Mouse (Mus musculus) MEL (cell line): Measurements from ENCODE around the gene Ddx42. TPM values are rescaled to one million over a fixed set of nuclear protein-coding genes. Genes with fewer than 3 reads are reported as not detected.
A peak's percentile ranks its signal among the peaks of the same experiment; 100 is the strongest.

Experiments
- DNase-seq: peaks from one replicate; pipeline ENCODE4 v3.0.0; 2011; ENCODE audit warnings: low read depth, low spot score
- H3K27ac ChIP-seq: 2 replicates; pipeline ENCODE4 v1.5.1; 2012; ENCODE audit warnings: low read depth, mild to moderate bottlenecking, control low read depth, low read length, moderate library complexity; ENCODE audit not compliant: control insufficient read depth
- H3K27me3 ChIP-seq, 2 experiments: fragments of 150-350 bp in 1 of 2; sonication (generic) in 1 of 2; 2 replicates each; pipeline ENCODE4 v1.6.1; 2012; ENCODE audit warnings: low read length in 2 of 2, mild to moderate bottlenecking in 2 of 2, improper control_type of control experiment in 1 of 2, moderate library complexity in 1 of 2; ENCODE audit not compliant: insufficient read depth in 2 of 2, control insufficient read depth in 1 of 2
- H3K36me3 ChIP-seq, 2 experiments: 2 replicates each; pipeline ENCODE4 v1.6.1; 2012 to 2014; ENCODE audit warnings: low read length in 2 of 2, improper control_type of control experiment in 1 of 2, inconsistent platforms in 1 of 2, mild to moderate bottlenecking in 1 of 2; ENCODE audit not compliant: insufficient read depth in 2 of 2, control insufficient read depth in 1 of 2
- H3K4me1 ChIP-seq, 2 experiments: fragments of 150-350 bp in 1 of 2; sonication (generic) in 1 of 2; 2 replicates each; pipeline ENCODE4 v1.6.1; 2012; ENCODE audit warnings: low read length in 2 of 2, improper control_type of control experiment in 1 of 2, mild to moderate bottlenecking in 1 of 2; ENCODE audit not compliant: insufficient read depth in 2 of 2, control insufficient read depth in 1 of 2
- H3K4me3 ChIP-seq, 2 experiments: fragments of 150-350 bp in 1 of 2; sonication (generic) in 1 of 2; 2 replicates each; pipeline ENCODE4 v1.5.1; 2012; ENCODE audit warnings: low read depth in 2 of 2, low read length in 2 of 2, mild to moderate bottlenecking in 2 of 2, moderate library complexity in 2 of 2, control low read depth in 1 of 2, improper control_type of control experiment in 1 of 2; ENCODE audit not compliant: control insufficient read depth in 1 of 2, insufficient read depth in 1 of 2
- H3K79me2 ChIP-seq: 2 replicates; pipeline ENCODE4 v1.6.1; 2012; ENCODE audit warnings: mild to moderate bottlenecking, low read length, moderate library complexity; ENCODE audit not compliant: control insufficient read depth, poor library complexity, insufficient read depth
- H3K9ac ChIP-seq: 2 replicates; pipeline ENCODE4 v1.6.1; 2012; ENCODE audit warnings: low read depth, mild to moderate bottlenecking, control low read depth, low read length, moderate library complexity; ENCODE audit not compliant: control insufficient read depth, poor library complexity, severe bottlenecking
- H3K9me3 ChIP-seq: fragments of 150-350 bp; sonication (generic); replicated peaks from 2 replicates; pipeline ENCODE4 v1.6.1; 2012; ENCODE audit warnings: mild to moderate bottlenecking, low read length, improper control_type of control experiment, moderate library complexity; ENCODE audit not compliant: insufficient read depth
- CHD2 ChIP-seq: IDR thresholded peaks from 2 replicates; pipeline ENCODE4 v1.6.1; 2011; ENCODE audit warnings: low read length, improper control_type of control experiment
- E2F4 ChIP-seq: IDR thresholded peaks from 2 replicates; pipeline ENCODE4 v1.6.1; 2011; ENCODE audit warnings: low read depth, low read length, improper control_type of control experiment, borderline replicate concordance
- ELF1 ChIP-seq: IDR thresholded peaks from 2 replicates; pipeline ENCODE4 v1.6.1; 2014; ENCODE audit warnings: low read depth, mild to moderate bottlenecking, inconsistent platforms, low read length, improper control_type of control experiment, moderate library complexity
- GABPA ChIP-seq: IDR thresholded peaks from 2 replicates; pipeline ENCODE4 v1.6.1; 2012; ENCODE audit warnings: low read depth, mild to moderate bottlenecking, inconsistent platforms, low read length, improper control_type of control experiment, moderate library complexity
- HCFC1 ChIP-seq: IDR thresholded peaks from 2 replicates; pipeline ENCODE4 v1.6.1; 2012; ENCODE audit warnings: low read depth, mild to moderate bottlenecking, inconsistent platforms, low read length, improper control_type of control experiment, moderate library complexity
- MAX ChIP-seq: IDR thresholded peaks from 2 replicates; pipeline ENCODE4 v1.6.1; 2011; ENCODE audit warnings: low read length, improper control_type of control experiment
- POLR2A ChIP-seq, 2 experiments: IDR thresholded peaks; 2 replicates each; pipeline ENCODE4 v1.6.1; 2011 to 2012; ENCODE audit warnings: low read length in 2 of 2, mild to moderate bottlenecking in 2 of 2, control low read depth in 1 of 2, improper control_type of control experiment in 1 of 2, low read depth in 1 of 2, moderate library complexity in 1 of 2; ENCODE audit not compliant: control insufficient read depth in 1 of 2, insufficient read depth in 1 of 2, poor library complexity in 1 of 2
- RAD21 ChIP-seq: IDR thresholded peaks from 2 replicates; pipeline ENCODE4 v1.6.1; 2011; ENCODE audit warnings: mild to moderate bottlenecking, low read depth, low read length, improper control_type of control experiment
- RCOR1 ChIP-seq: IDR thresholded peaks from 2 replicates; pipeline ENCODE4 v1.6.1; 2012; ENCODE audit warnings: low read depth, mild to moderate bottlenecking, inconsistent platforms, low read length, improper control_type of control experiment
- SIN3A ChIP-seq: IDR thresholded peaks from 2 replicates; pipeline ENCODE4 v1.6.1; 2012; ENCODE audit warnings: low read length, improper control_type of control experiment, inconsistent platforms
- USF2 ChIP-seq, 2 experiments: IDR thresholded peaks; 2 replicates each; pipeline ENCODE4 v1.6.1; 2011 to 2012; ENCODE audit warnings: improper control_type of control experiment in 2 of 2, low read length in 2 of 2, borderline replicate concordance in 1 of 2, inconsistent platforms in 1 of 2, low read depth in 1 of 2, mild to moderate bottlenecking in 1 of 2; ENCODE audit not compliant: insufficient read depth in 1 of 2
- ZC3H11A ChIP-seq: IDR thresholded peaks from 2 replicates; pipeline ENCODE4 v1.6.1; 2012; ENCODE audit warnings: low read depth, mild to moderate bottlenecking, inconsistent platforms, low read length, improper control_type of control experiment
- polyA plus RNA-seq, 2 experiments: library from polyadenylated mRNA; stranded (reverse) in 1 of 2; unstranded in 1 of 2; fragments of >175 nt in 1 of 2; fragments of >200 nt in 1 of 2; gene quantifications; 2 replicates each; pipeline versions ENCODE4 v1.2.1 to v1.2.4; 2012; ENCODE audit warnings: low replicate concordance in 2 of 2, low read depth in 1 of 2; ENCODE audit not compliant: insufficient read length in 2 of 2, insufficient read depth in 1 of 2, missing spikeins in 1 of 2
- total RNA-seq: library from RNA; depleted of rRNA; stranded (reverse); fragments of 300-350 nt; gene quantifications from 2 replicates; pipeline ENCODE4 v1.2.3, GENCODE M21; 2012

The Ddx42 gene
- total and polyA plus RNA-seq, 3 experiments: 56.1 to 57.7 TPM; not detected in 1

- TF ChIP-seq ZC3H11A (no peak; the same call in 1 of the 2 replicates), RAD21 (no peak), E2F4 (no peak), HCFC1 (peak; percentile 58), GABPA (no peak), RCOR1 (peak; percentile 99)
Observed at GRCm38 (mm10) chr11:106201337-106202122, 15.2 kb upstream of the Ddx42 start (continued).

GRCm38 (mm10) chr11:106202123-106202465, 14.6 kb upstream of the Ddx42 start, which contains the start of gene Strada:
Strada (minus strand) TSS chr11:106202168.
- no peak within 1 kb of the TSS for H3K4me3 ChIP-seq
- no peak for TF ChIP-seq SIN3A
- TF ChIP-seq ELF1: no peak
- TF ChIP-seq E2F4: no peak
- TF ChIP-seq MAX: no peak
- TF ChIP-seq USF2 (IDR thresholded peaks at IDR 0.05; ENCODE audit: borderline replicate concordance in 1 of 2, insufficient read depth in 1 of 2, low read depth in 1 of 2, low read length in 2 of 2): no peak
- TF ChIP-seq, all 39 proteins: peak for 0
- Histone ChIP-seq H3K9ac (peak within 1 kb of the TSS; percentile 11; the same call in 1 of the 2 replicates), H3K27ac (peak within 1 kb of the TSS; percentile 63), H3K27me3 (no peaks in the 10 kb centered on the region), H3K79me2 (no peaks in the 10 kb centered on the region), H3K9me3 (no peaks in the 10 kb centered on the region), H3K4me1 (peaks cover 32 to 35% of the 10 kb centered on the region in 2 experiments), H3K36me3 (peaks cover 33 to 47% of the 10 kb centered on the region in 2 experiments)
- DNase-seq: no peak

- Histone ChIP-seq H3K27me3 (no peaks in the 10 kb centered on the region), H3K9me3 (no peaks in the 10 kb centered on the region), H3K4me1 (peaks cover 0 to 8% of the 10 kb centered on the region in 2 experiments; a peak in 2 of 4 replicates), H3K27ac (no peak overlapping the region), H3K36me3 (peaks cover 12 to 32% of the 10 kb centered on the region in 2 experiments), H3K4me3 (no peak overlapping the region), H3K79me2 (peaks cover 35% of the 10 kb centered on the region), H3K9ac (no peak overlapping the region)
- no peak for TF ChIP-seq CHD2
- 0 out of 4 replicates have a peak, but pooled peaks of 1 of the 2 experiments have one; percentile 2 for TF ChIP-seq POLR2A (IDR thresholded peaks at IDR 0.05; ENCODE audit: control insufficient read depth in 1 of 2, insufficient read depth in 1 of 2, low read depth in 1 of 2, low read length in 2 of 2, poor library complexity in 1 of 2)
- no peak for DNase-seq
Observed at GRCm38 (mm10) chr11:106212771-106213170, 4.0 kb upstream of the Ddx42 start.
